Mouse (Mus musculus) hematopoietic multipotent progenitor cell, adult 10-12 weeks (in vitro differentiated cells): Measurements from ENCODE around the gene Col4a2. TPM values are rescaled to one million over a fixed set of nuclear protein-coding genes. Genes with fewer than 3 reads are reported as not detected.

Source experiments
- polyA plus RNA-seq: library from polyadenylated mRNA; stranded (reverse); fragments of >175 nt; gene quantifications from 2 replicates; pipeline ENCODE4 v1.2.3, GENCODE M21; 2012; ENCODE audit warnings: low replicate concordance

The Col4a2 gene
- polyA plus RNA-seq, result 1.6 and 5.5 TPM in 2 replicates

DNA sequence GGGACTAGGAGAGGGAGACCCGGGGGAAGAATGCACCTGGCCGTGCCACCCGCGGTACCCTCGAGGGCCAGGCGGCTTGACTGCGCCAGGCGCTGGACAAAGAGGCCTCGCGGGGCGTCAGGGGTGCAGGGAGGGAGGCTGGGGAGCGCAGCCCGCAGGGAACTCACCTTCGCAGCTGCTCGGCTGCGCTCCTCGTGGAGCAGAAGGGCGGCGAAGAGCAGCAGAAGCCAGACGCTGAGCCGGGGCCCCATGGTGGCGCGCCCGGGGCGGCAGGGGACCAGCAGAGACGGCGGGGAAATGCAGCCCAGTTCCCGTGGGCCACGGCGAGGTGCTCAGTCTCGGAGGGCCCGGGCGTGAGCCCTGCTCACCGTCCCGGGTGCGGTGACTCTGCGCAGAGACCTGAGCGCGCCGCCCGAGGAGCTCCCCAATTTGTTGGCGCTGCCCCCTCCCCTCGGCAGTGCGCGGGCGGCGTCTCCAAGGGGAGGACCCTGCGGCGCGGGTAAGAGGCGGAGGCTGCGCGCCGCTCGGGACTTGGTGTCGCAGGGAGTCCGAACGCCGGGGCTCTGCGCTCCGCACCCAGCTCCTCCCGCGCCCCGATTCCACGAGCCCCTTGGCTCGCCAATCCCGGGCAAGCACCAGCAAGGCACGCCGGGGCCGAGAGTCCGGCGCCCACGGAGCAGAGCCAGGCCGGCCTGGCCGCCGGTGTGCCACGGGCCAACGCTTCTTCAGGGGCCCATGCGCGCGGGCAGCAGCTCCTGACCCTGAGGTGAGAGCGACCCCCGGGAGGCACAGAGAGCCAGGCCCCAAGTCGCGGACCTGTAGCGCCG is at the start of gene Col4a2, which contains the start of gene Col4a1:
Col4a2 (plus strand) TSS at position 457 of the 827 bp plus-strand sequence.
Col4a1 (minus strand) TSS at position 478 of the 827 bp plus-strand sequence.

DNA sequence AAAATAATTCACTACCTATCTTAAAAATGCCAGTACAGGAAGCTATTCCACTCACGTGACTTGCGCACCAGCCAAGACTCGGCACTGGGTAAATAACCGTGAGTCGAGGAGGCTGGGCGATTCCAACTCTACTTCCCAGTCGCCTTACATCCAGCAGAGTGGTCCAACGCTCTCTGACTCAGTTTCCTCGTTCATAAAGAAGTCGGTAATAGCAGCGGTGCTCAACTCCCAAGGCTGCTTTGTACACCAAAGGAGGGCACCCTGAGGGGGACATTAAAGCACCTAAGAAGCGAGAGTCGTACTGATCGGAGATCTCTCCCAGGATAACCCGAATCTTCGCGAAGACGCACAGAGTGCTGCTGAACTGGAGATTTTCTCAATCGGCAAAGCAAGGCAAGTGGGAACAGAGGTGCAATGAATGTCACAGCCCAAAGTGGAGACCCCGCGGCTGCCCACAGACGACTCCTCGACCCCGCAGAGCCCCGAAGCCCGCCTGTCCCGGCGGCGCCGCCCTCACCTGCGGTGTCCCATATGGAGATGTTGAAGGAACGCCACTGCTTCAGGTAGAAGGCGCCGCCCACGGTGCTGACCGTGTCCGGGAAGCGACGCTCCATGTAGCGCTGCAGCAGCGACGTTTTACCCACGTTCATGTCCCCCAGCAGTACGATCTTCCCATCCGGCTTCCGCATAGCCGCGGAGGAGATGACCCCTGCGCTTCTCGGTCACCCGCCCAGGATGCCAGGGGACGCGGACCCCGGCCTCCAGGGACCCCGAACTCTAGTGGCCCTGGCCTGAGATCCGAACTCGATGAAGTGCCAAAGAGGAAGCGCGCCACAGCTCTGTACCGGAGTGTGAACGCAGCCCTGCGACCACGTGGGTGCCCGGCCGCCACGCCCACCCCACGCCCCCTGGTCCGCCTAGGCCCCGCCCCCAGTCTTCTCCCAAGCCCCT is 165.5 kb downstream of the Col4a2 start, which contains the start of gene Rab20:
Rab20 (minus strand) TSS at position 900 of the 951 bp plus-strand sequence.

DNA sequence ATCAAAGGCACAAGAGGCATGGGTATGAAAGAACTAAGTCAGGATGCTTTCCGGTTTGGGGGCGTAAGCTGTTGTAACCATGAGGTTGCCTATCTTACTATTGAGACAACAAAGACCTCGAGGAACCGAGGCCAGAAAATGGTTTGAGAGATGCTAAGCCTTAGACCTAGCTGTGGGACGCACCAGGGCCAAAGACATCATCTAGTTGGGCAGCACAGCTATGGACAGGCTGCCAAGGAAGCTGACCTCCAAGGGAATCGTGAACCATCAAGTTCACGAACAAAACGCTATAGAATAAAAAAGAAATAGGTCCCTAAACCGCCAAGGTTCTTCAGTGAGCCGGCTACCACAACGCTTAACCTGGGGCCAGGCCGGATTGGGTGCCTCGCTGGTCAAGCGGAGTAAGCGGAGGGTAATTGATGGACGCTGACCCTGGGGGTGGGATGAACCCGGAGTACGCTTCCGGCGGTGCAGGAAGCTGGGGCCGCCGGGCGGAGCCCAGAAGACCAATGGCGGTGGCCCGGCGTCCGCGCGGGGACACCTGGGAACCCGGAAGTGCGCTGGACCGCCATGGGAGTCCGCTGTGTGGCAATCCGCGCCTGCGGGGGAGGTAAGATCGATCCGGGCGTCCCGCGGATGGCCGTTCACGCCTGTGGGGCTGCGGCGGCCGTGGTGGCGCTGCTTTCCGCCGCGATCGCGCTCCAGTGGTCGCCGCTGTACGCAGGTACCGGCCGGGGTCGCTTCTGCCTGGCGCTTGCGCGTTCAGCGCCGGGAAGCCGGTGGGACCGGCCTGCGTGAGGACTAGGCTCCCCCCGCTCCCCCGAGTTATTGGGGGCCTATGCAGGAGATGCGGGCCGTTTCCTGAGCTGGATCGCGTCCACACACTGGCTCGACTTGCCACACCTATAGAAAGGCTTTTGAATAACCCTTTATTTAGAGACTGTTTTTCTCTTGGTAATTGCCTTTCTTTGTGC is 184.7 kb downstream of the Col4a2 start, which contains the start of gene Naxd:
Naxd (plus strand) TSS at position 490 of the 974 bp plus-strand sequence.

Other genes with a start within 250 kb of the Col4a2 start
- 2.5 and 7.4 TPM in 2 replicates for gene Col4a1, start within 50 bp of the Col4a2 start, polyA plus RNA-seq
- 11.0 and 15.0 TPM in 2 replicates for gene Rab20, start 165.9 kb downstream of the Col4a2 start, polyA plus RNA-seq
- 29.5 and 50.4 TPM in 2 replicates for gene Naxd, start 184.7 kb downstream of the Col4a2 start, polyA plus RNA-seq
- gene Cars2, start 238.0 kb downstream of the Col4a2 start, polyA plus RNA-seq, result 22.5 and 34.8 TPM in 2 replicates
- 43.8 and 65.2 TPM in 2 replicates for gene Ing1, start 242.8 kb downstream of the Col4a2 start, polyA plus RNA-seq